Mouse (Mus musculus) ES-E14 (cell line): Measurements from ENCODE around the gene Tsks. TPM values are rescaled to one million over a fixed set of nuclear protein-coding genes. Genes with fewer than 3 reads are reported as not detected.

Experiments used
- DNase-seq: peaks from one replicate; pipeline ENCODE4 v3.0.0-alpha.2; 2013; ENCODE audit warnings: low read depth, low spot score
- H3K27ac ChIP-seq: 2 replicates; pipeline ENCODE4 v1.5.1; 2012; ENCODE audit warnings: low read depth, mild to moderate bottlenecking, low read length, moderate library complexity, mixed read lengths; ENCODE audit not compliant: poor library complexity, insufficient read depth, severe bottlenecking
- H3K36me3 ChIP-seq: 2 replicates; pipeline ENCODE4 v1.6.1; 2012; ENCODE audit warnings: mild to moderate bottlenecking, low read length, moderate library complexity, mixed read lengths; ENCODE audit not compliant: control insufficient read depth, poor library complexity, insufficient read depth, severe bottlenecking
- H3K4me1 ChIP-seq, 2 experiments: fragments of 150-350 bp in 1 of 2; sonication (generic) in 1 of 2; 2 replicates each; pipeline ENCODE4 v1.6.1; 2012; ENCODE audit warnings: low read length in 2 of 2, mild to moderate bottlenecking in 1 of 2, mixed read lengths in 1 of 2; ENCODE audit not compliant: control insufficient read depth in 2 of 2, insufficient read depth in 2 of 2, poor library complexity in 1 of 2
- H3K4me3 ChIP-seq, 2 experiments: fragments of 150-350 bp in 1 of 2; sonication (generic) in 1 of 2; 2 replicates each; pipeline ENCODE4 v1.5.1; 2012; ENCODE audit warnings: low read length in 2 of 2, low read depth in 1 of 2, mild to moderate bottlenecking in 1 of 2, mixed read lengths in 1 of 2; ENCODE audit not compliant: insufficient read depth in 1 of 2, poor library complexity in 1 of 2, severe bottlenecking in 1 of 2
- H3K9ac ChIP-seq: 2 replicates; pipeline ENCODE4 v1.6.1; 2012; ENCODE audit warnings: low read depth, mild to moderate bottlenecking, low read length, mixed read lengths; ENCODE audit not compliant: poor library complexity, insufficient read depth, severe bottlenecking
- H3K9me3 ChIP-seq: fragments of 150-350 bp; sonication (generic); 2 replicates; pipeline ENCODE4 v1.6.1; 2012; ENCODE audit warnings: low read depth, mild to moderate bottlenecking, low read length; ENCODE audit not compliant: control insufficient read depth, insufficient read depth
- CHD2 ChIP-seq: IDR thresholded peaks from 2 replicates; pipeline ENCODE4 v1.6.1; 2014; ENCODE audit warnings: mild to moderate bottlenecking, low read depth, low read length, inconsistent platforms
- HCFC1 ChIP-seq: IDR thresholded peaks from 2 replicates; pipeline ENCODE4 v1.6.1; 2012; ENCODE audit warnings: low read length, inconsistent platforms, borderline replicate concordance; ENCODE audit not compliant: insufficient read depth
- MAFK ChIP-seq: IDR thresholded peaks from 2 replicates; pipeline ENCODE4 v1.6.1; 2014; ENCODE audit warnings: mild to moderate bottlenecking, low read depth, low read length, inconsistent platforms; ENCODE audit not compliant: insufficient read depth
- ZC3H11A ChIP-seq: IDR thresholded peaks from 2 replicates; pipeline ENCODE4 v1.6.1; 2012; ENCODE audit warnings: low read depth, mild to moderate bottlenecking, inconsistent platforms, low read length, borderline replicate concordance
- ZNF384 ChIP-seq: IDR thresholded peaks from 2 replicates; pipeline ENCODE4 v1.6.1; 2012; ENCODE audit warnings: low read depth, low read length, inconsistent platforms
- in situ Hi-C, 2 experiments: fragments of 600-800 bp; cut with MboI; formaldehyde crosslinking; loops; one replicate each; pipeline ENCODE4 v1.15.1; 2025; ENCODE audit warnings: low sequenced_read_pairs in 2 of 2, inconsistent platforms in 1 of 2; ENCODE audit not compliant: unreplicated experiment in 2 of 2
- total RNA-seq: library from RNA; depleted of rRNA; stranded (reverse); fragments of 300-350 nt; gene quantifications from 2 replicates; pipeline ENCODE4 v1.2.3, GENCODE M21; 2012

Gene Tsks
- total RNA-seq, 1 experiment: 0.49 TPM

DNA sequence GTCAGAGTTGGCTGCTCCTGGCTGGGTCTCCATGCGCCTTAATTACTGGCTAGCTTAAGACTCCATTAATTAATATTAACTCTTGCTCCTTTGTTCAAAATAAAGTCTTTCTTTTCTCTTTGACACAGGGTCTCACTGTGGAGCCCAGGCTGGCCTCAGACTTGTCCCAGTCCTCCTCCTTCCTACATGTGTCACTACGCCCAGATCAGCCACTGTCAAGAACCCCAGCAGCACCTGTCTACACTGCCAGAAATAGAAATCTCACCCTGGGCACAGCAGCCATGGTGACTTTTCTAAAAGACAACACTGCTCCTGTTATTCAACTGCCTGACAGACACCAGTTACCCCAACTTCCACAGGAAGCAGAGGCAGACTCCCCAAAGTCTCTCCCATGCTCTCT is 28.6 kb upstream of the Tsks start:
- DNase-seq: no peak
- Histone ChIP-seq H3K27ac (no peak overlapping the region), H3K9ac (no peak overlapping the region), H3K4me3 (no peak overlapping the region), H3K4me1 (peaks cover 0 to 2% of the 10 kb centered on the region in 2 experiments; a peak in 2 of 4 replicates), H3K36me3 (peaks cover 21% of the 10 kb centered on the region), H3K9me3 (no peaks in the 10 kb centered on the region)
- in situ Hi-C loops: no loop called here
- TF ChIP-seq CHD2 (no peak), ZC3H11A (no peak), MAFK (no peak), ZNF384 (no peak), HCFC1 (no peak)

DNA sequence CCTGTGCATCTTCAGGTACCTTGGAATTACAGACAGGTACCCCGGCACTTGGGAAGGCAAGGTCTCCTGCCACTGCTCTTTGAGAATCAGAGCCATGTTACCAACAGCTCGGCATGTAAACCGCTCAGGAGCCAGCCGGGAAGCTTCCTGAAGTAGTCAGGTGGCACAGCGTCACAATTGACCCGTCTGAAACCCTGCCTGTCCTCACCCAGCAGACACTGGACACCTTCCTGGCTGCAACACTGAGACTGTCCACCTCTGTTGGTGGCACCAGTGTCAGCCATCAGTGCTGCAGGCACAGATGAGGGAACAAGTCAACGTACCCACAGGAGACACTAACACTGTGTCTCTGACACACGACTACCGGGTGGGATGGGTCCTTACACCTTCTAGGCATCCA is 27.7 kb upstream of the Tsks start:
- Histone ChIP-seq H3K4me1 (peaks cover 0 to 2% of the 10 kb centered on the region in 2 experiments; a peak in 2 of 4 replicates), H3K9ac (no peak overlapping the region), H3K36me3 (peaks cover 14% of the 10 kb centered on the region), H3K27ac (no peak overlapping the region; the same call in 1 of the 2 replicates), H3K9me3 (no peaks in the 10 kb centered on the region), H3K4me3 (no peak overlapping the region)
- no peak for DNase-seq
- in situ Hi-C loops: no loop called here
- TF ChIP-seq MAFK: no peak
- TF ChIP-seq HCFC1: no peak

DNA sequence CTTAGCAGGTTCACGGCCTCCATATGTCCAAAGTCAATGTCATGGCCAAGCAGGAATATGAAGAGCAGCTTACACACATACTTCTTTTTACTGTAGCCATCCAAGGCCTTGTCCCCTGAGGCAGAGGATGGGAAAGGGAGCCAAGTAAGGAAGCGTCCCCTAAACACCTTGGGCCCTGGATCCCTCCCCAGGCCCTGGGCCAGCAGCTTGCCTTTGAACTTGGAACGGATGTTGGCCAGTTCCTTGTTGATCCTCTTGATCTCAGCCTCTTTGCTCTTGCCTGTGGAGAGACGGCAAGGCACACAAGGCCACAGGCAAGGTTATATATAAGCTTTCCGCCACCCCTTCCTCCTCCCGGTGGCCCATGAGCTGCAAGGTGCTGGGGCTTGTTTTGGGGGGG is 26.8 kb upstream of the Tsks start:
- no peak for TF ChIP-seq HCFC1
- no peak for TF ChIP-seq ZC3H11A
- TF ChIP-seq ZNF384: no peak
- TF ChIP-seq CHD2: no peak
- TF ChIP-seq MAFK: no peak
- Histone ChIP-seq H3K9me3 (no peaks in the 10 kb centered on the region), H3K4me3 (no peak overlapping the region), H3K36me3 (peaks cover 14% of the 10 kb centered on the region), H3K27ac (no peak overlapping the region), H3K4me1 (peaks cover 0 to 2% of the 10 kb centered on the region in 2 experiments; a peak in 2 of 4 replicates), H3K9ac (no peak overlapping the region)
- in situ Hi-C loops: no loop called here
- DNase-seq: no peak

DNA sequence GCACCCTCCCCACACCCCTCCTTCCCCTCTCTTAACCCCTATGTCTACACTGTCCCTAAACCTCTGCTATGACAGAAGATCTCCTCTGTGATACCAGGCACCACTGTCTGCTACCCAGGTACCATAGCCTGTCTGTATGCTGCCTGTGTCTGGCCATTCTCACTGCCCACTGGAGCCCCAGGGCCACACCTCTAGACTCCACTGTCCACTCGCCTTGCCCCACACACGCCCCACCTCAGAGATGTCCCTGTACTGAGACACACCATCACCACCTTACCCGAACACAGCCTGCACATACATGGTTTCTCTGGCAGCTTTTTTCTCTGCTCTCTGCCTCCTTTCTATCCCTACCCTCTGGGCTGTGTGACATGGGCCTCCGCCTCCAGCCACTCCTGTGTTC is 26.1 kb upstream of the Tsks start:
- no peak overlapping the region for H3K27ac ChIP-seq
- H3K9ac ChIP-seq: no peak overlapping the region
- DNase-seq: no peak
- H3K4me1 ChIP-seq: peaks cover 0 to 2% of the 10 kb centered on the region in 2 experiments; a peak in 3 of 4 replicates
- TF ChIP-seq MAFK: no peak
- TF ChIP-seq HCFC1: no peak
- TF ChIP-seq CHD2: no peak
- TF ChIP-seq ZNF384: no peak
- no peak for TF ChIP-seq ZC3H11A
- no peaks in the 10 kb centered on the region for H3K9me3 ChIP-seq
- H3K36me3 ChIP-seq: peaks cover 14% of the 10 kb centered on the region
- in situ Hi-C loops: no loop called here
- H3K4me3 ChIP-seq: no peak overlapping the region

DNA sequence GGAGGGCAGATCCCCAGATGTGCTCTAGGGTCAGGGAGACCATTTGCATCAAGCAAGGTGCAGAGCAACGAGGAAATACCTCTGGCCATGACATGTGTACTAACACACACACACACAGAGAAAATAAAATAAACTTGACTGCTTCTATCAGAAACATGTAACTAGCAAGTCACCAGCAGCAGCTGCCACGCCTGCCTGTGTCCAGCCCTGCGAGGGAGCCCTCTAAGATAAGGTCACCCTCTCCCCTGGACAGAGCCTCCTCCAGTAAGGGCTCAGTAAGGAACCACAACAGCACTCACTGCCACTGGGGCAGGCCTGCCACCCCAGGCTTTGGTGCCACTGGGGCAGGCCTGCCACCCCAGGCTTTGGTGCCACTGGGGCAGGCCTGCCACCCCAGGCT is 24.8 kb upstream of the Tsks start:
- Histone ChIP-seq H3K27ac (no peak overlapping the region), H3K4me3 (no peak overlapping the region), H3K36me3 (peaks cover 13% of the 10 kb centered on the region), H3K9me3 (no peaks in the 10 kb centered on the region), H3K4me1 (peaks cover 0 to 5% of the 10 kb centered on the region in 2 experiments; a peak in 3 of 4 replicates), H3K9ac (no peak overlapping the region)
- in situ Hi-C loops: no loop called here
- TF ChIP-seq ZC3H11A: no peak
- TF ChIP-seq HCFC1: no peak
- no peak for TF ChIP-seq MAFK
- no peak for TF ChIP-seq CHD2
- no peak for TF ChIP-seq ZNF384
- no peak for DNase-seq
